Comparison of ENCODE assay signal across 8 mouse cellular contexts in the genomic region with DNA sequence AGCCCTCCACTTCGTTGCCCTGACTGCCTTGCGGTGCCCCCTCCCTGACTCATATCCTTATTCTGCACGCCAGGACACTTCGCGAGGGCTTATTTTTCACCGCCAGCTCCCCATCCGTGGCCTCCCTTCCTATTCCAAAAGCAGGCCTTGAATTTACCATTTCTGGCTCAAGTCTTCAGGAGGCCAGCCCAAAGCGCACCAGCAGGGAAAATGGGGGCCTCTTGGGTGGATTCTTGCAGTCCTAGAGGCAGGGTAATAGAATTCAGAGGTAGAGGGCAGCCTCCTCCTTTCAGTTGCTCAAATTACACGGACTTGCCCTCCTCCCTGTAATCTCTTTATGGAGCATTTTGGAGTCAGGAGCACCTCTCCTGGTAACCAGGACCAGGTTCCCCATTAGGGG. TPM values are rescaled to one million over a fixed set of nuclear protein-coding genes. Genes with fewer than 3 reads are reported as not detected.
DNase-seq lines count a peak whose midpoint lies in the region; ATAC-seq and TF ChIP-seq lines count a peak whose summit lies in the region.

No protein-coding gene starts in this region.

- no peak overlapping the region for H3K27ac ChIP-seq in cerebellum, adult 2 months (ENCODE audit: insufficient read depth, low read length)
- peak overlapping the region; percentile 73 for H3K27ac ChIP-seq in spleen, adult 2 months (ENCODE audit: insufficient read depth, low read length)
- H3K27ac ChIP-seq in limb, embryonic 15.5 days: peak overlapping the region; percentile 95

- H3K4me2 ChIP-seq in limb, embryonic 15.5 days: peak overlapping the region; percentile 72

- TF ChIP-seq POLR2A in cerebellum, adult 2 months (IDR thresholded peaks at IDR 0.05; ENCODE audit: borderline replicate concordance, insufficient read depth, low read length): no peak
- no peak for TF ChIP-seq POLR2A in spleen, adult 2 months (IDR thresholded peaks at IDR 0.05; ENCODE audit: low read depth, low read length)

- no peaks in the 10 kb centered on the region for H3K9me3 ChIP-seq in limb, embryonic 15.5 days

- DNase-seq in cerebellum, adult 2 months: no peak
- no peak for DNase-seq in cerebellum, postnatal 14 days
- no peak for DNase-seq in spleen, adult 2 months (ENCODE audit: low read depth in 1 of 2, low spot score in 2 of 2)
- DNase-seq in spleen, postnatal 14 days (ENCODE audit: low spot score in 2 of 2): no peak
- DNase-seq in frontal cortex, postnatal 14 days (ENCODE audit: low spot score in 2 of 2): no peak
- no peak for DNase-seq in layer of hippocampus, postnatal 36 days
- DNase-seq in kidney, postnatal 36 days: no peak

- 10% methylated on average over 9 of the region's 9 CpGs for WGBS in cerebellum, adult 2 months
- 16% methylated on average over 9 of the region's 9 CpGs for WGBS in spleen, adult 2 months
- under 1% methylated on average over 9 of the region's 9 CpGs for WGBS in limb, embryonic 15.5 days

- peak; percentile 20; the same call in 1 of the 2 replicates for ATAC-seq in limb, embryonic 15.5 days (ENCODE audit: insufficient number of reproducible peaks, low FRiP score, low TSS enrichment, low read depth)

- H3K9ac ChIP-seq in limb, embryonic 15.5 days: no peak overlapping the region; the same call in 1 of the 2 replicates

- peak overlapping the region; percentile 43 for H3K4me3 ChIP-seq in cerebellum, adult 2 months (replicated peaks; ENCODE audit: insufficient read depth, low read depth, low read length)
- H3K4me3 ChIP-seq in spleen, adult 2 months (ENCODE audit: extremely low read depth, insufficient read depth, insufficient read length): peak overlapping the region; percentile 51; the same call in 1 of the 2 replicates
- H3K4me3 ChIP-seq in limb, embryonic 15.5 days: peak overlapping the region; percentile 38

- peaks cover 11% of the 10 kb centered on the region for H3K36me3 ChIP-seq in spleen, adult 2 months (ENCODE audit: control insufficient read depth, insufficient read depth, low read length)
- H3K36me3 ChIP-seq in limb, embryonic 15.5 days: peaks cover 9% of the 10 kb centered on the region; the same call in 1 of the 2 replicates

- no peaks in the 10 kb centered on the region for H3K27me3 ChIP-seq in cerebellum, adult 2 months (ENCODE audit: control insufficient read depth, insufficient read depth, low read length)
- peaks cover 9% of the 10 kb centered on the region for H3K27me3 ChIP-seq in spleen, adult 2 months (ENCODE audit: control insufficient read depth, insufficient read depth, low read length)
- no peaks in the 10 kb centered on the region for H3K27me3 ChIP-seq in limb, embryonic 15.5 days

- TF ChIP-seq CTCF in cerebellum, adult 2 months (IDR thresholded peaks at IDR 0.05; ENCODE audit: borderline replicate concordance, insufficient read depth, low read depth, low read length): no peak
- no peak for TF ChIP-seq CTCF in spleen, adult 2 months (IDR thresholded peaks at IDR 0.05; ENCODE audit: extremely low read depth, insufficient read depth, insufficient read length, insufficient replicate concordance)

- peaks cover 16% of the 10 kb centered on the region for H3K4me1 ChIP-seq in cerebellum, adult 2 months (ENCODE audit: control insufficient read depth, insufficient read depth, low read length)
- peaks cover 58% of the 10 kb centered on the region for H3K4me1 ChIP-seq in spleen, adult 2 months (ENCODE audit: control insufficient read depth, insufficient read depth, insufficient read length)
- H3K4me1 ChIP-seq in limb, embryonic 15.5 days: peaks cover 80% of the 10 kb centered on the region

RNA-seq across cellular contexts. Expression of a gene that starts 6.0 kb away (rescaled TPM):
- 1.6 and 2.1 TPM in 2 replicates for polyA plus RNA-seq in cerebellum, adult 2 months (2012; rRNA removed)
- polyA plus RNA-seq in spleen, adult 2 months (2012; rRNA removed): 22.0 and 31.0 TPM in 2 replicates
- 20.3 and 24.0 TPM in 2 replicates for polyA plus RNA-seq in limb, embryonic 15.5 days (2015; fragmentation: Nextera tagmentation; extraction: Ambion mirVana)
- total RNA-seq in layer of hippocampus, postnatal 36 days (2021): 1 to 10 TPM; 1.3 to 1.4 TPM

RNA-seq across cellular contexts. Expression of a gene that starts 22.2 kb away (rescaled TPM):
- 70.5 and 76.5 TPM in 2 replicates for polyA plus RNA-seq in cerebellum, adult 2 months (2012; rRNA removed)
- polyA plus RNA-seq in spleen, adult 2 months (2012; rRNA removed): 35.6 and 43.7 TPM in 2 replicates
- polyA plus RNA-seq in limb, embryonic 15.5 days (2015; fragmentation: Nextera tagmentation; extraction: Ambion mirVana): 35.5 and 37.8 TPM in 2 replicates
- 10 to 100 TPM; 75.1 to 79.4 TPM for total RNA-seq in layer of hippocampus, postnatal 36 days (2021)
